Mouse (Mus musculus): ENCODE results near the gene Ncbp1. TPM values are rescaled to one million over a fixed set of nuclear protein-coding genes. Genes with fewer than 3 reads are reported as not detected.

Gene Ncbp1
- polyA plus RNA-seq (2012; rRNA removed), result 22.7 and 23.9 TPM in 2 replicates

DNA sequence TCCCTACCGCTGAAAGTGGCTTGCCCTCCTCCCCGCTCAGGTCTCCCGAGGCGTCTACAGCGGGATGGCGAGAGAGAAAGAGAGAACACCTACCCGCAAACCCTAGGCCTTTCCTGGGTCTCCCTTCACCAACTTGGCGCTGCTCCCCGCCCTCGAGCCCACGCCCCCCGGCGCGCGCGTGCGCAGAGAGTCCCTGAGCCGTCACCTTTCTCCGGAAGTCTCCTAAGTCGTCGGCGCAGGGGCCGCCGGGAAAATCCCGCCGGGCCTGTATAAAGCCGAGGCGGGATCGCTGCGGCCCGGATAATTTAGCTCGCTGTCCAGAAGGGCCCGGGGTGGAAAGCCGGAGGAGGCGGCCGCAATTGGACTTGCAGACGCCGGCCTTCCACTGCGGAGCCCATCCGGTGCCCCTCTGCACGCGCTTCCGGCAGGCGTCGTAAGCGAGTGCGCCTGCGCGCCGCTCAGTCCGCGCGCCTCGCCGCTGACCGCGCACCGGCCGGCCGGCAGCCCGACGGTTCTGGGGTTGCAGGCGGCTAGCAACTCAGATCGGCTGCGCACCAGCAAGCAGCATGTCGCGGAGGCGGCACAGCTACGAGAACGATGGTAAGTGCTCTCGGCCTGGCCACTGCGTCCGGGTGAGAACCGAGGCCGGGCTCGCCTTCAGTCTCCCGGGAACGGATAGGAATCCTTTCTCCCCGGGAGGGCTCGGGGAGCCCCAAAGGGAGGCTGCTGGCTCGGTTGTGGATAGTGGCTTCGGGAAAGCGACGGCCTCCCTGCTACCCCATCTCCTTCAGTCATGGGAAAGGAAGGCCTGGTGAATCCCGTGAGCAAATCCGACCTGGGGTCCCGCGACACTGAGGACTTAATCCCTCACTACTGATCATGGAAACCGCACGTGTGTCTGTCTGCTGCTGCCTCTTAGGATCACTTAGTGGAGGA lies at the start of gene Ncbp1, which contains the start of gene Tstd2:
Ncbp1 (plus strand) TSS at position 327 of the 936 bp plus-strand sequence.
Tstd2 (minus strand) TSS at position 408 of the 936 bp plus-strand sequence.

DNA sequence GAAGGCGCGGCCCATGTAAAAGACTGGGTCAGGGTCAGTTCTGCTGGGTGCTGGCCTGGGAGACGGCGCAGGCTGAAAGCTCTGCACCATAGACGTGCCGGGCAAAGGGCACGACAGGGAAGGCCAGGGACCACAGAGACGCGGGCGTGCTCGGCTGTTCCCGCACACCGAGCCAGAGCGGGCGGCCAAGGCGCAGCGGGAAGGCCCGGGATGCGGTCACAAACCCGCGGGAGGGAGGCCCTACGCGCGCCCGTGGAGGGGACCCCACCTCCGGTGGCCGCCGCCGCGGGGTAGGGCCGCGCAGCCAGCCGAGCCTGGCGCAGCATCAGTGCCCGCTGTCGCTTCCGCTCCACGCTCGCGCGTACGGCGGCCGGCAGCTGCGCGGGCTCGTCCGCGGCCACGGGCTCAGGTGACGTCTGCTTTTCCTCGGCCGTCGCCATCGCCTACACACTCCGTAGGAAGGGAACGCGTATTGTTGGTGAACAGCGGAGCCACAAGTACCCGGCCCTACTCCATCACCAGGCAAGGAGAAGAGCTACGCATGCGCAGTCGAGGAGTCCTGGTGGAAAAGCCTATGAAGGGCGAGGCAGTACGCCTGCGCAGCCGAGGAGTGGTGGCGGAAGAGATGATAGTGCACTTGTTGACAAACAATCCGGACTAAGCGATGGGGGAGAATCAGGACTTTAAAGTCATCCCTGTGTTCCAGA lies 57.5 kb downstream of the Ncbp1 start, which contains the start of gene Xpa:
Xpa (minus strand) TSS at position 531 of the 707 bp plus-strand sequence.

Other genes starting within 250 kb of the Ncbp1 start
- 0.06 and 0.07 TPM in 2 replicates for gene Ccdc180, start 248.3 kb upstream of the Ncbp1 start, polyA plus RNA-seq (2012; rRNA removed)
- gene Tdrd7, start 173.3 kb upstream of the Ncbp1 start, polyA plus RNA-seq (2012; rRNA removed), result 15.3 and 16.2 TPM in 2 replicates
- 13.1 and 13.7 TPM in 2 replicates for gene Tmod1, start 99.7 kb upstream of the Ncbp1 start, polyA plus RNA-seq (2012; rRNA removed)
- 6.7 and 6.9 TPM in 2 replicates for gene Tstd2, start 81 bp downstream of the Ncbp1 start, polyA plus RNA-seq (2012; rRNA removed)
- 9.3 and 9.9 TPM in 2 replicates for gene Xpa, start 57.7 kb downstream of the Ncbp1 start, polyA plus RNA-seq (2012; rRNA removed)
- 0.02 and 0.03 TPM in 2 replicates for gene Foxe1, start 205.0 kb downstream of the Ncbp1 start, polyA plus RNA-seq (2012; rRNA removed)

Measured in liver, embryonic 18 days (tissue).